7 mouse cellular contexts compared by ENCODE assay signal in the genomic region with DNA sequence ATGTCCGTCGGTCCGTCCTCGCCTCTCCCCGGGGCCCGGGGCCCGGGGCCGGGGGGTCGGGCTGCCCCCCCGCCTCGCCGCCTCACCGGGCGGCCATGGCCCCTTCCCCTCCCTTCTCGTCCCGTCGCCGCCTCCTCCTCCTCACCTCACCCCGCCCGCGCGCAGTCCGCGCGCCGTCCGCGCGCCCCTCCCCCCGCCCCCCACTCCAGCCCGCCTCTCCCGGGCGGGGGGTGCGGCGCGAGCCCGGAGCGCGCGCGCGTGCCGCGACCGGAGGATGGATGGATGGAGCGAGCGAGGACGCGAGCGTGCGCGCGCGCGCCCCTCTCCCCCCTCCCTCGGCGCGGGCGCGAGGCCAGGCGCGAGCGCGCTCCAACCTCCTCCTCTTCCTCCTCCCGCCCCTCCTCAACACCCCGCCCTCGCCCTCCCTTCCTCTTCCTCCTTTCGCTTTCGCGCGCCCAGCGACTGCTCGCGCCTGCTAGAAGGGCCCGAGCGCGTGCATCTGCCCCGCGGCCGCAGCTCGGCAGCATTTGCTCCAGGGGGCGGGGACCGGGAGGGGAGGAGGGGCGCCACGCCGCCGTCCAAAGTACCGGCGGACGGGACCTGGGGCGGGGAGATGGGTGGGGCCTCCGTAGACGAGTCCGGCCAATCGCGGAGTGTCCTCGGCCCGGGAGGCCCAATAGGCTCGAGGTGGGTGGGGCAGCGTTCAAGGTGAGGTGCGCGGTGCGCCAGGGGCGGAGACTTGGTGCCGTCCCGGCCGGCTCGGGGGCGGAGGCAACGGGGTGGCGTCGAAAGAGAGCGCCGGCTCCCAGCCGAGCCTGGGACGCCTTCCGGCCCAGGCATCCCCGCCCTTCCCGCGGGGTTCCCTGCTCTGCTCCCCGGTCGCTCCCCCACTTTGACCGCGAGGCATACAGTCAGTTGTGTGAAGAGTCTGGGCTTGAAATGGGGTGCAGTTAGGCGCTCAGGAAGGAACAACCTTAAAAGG. TPM values are rescaled to one million over a fixed set of nuclear protein-coding genes. Genes with fewer than 3 reads are reported as not detected.
A peak's percentile ranks its signal among the peaks of the same experiment; 100 is the strongest.
DNase-seq lines count a peak whose midpoint lies in the region; ATAC-seq lines count a peak whose summit lies in the region.

Gene Atxn7l3, minus strand, starts transcription at position 141 of the 982 bp plus-strand sequence.

- peak within 1 kb of the TSS; percentile 93 for H3K4me2 ChIP-seq in intestine, embryonic 15.5 days (replicated peaks)

- peak; percentile 96 for ATAC-seq in intestine, embryonic 15.5 days

- intact Hi-C loops in gastrocnemius, postnatal 36 days (cut with DNase I), result no loop called here
- intact Hi-C loops in left cerebral cortex, postnatal 25 days (cut with DNase I), result loop anchor here (1.0 to 2.0 kb wide), 3 partner anchors 20 to 111 kb away; partner anchors contain the start of gene Slc25a39

- H3K36me3 ChIP-seq in intestine, embryonic 15.5 days, result peaks cover 4% of the 10 kb centered on the region
- peaks cover 28% of the 10 kb centered on the region for H3K36me3 ChIP-seq in midbrain, embryonic 10.5 days

- H3K4me3 ChIP-seq in intestine, embryonic 15.5 days (replicated peaks), result peak within 1 kb of the TSS; percentile 78
- peak within 1 kb of the TSS; percentile 94 for H3K4me3 ChIP-seq in midbrain, embryonic 10.5 days

- no peaks in the 10 kb centered on the region for H3K27me3 ChIP-seq in intestine, embryonic 15.5 days (replicated peaks)
- no peaks in the 10 kb centered on the region for H3K27me3 ChIP-seq in midbrain, embryonic 10.5 days (ENCODE audit: low read depth, poor library complexity, severe bottlenecking)

- H3K9me3 ChIP-seq in intestine, embryonic 15.5 days, result no peaks in the 10 kb centered on the region
- H3K9me3 ChIP-seq in midbrain, embryonic 10.5 days (replicated peaks), result no peaks in the 10 kb centered on the region

- H3K9ac ChIP-seq in intestine, embryonic 15.5 days, result peak within 1 kb of the TSS; percentile 87

- DNase-seq in adrenal gland, adult 18-20 months (ENCODE audit: low spot score in 2 of 2), result peak; percentile 97
- DNase-seq in embryo, embryonic 11 days, result peak; percentile 100
- DNase-seq in gastrocnemius, postnatal 36 days, result peak; percentile 93 to 99
- peak; percentile 97 to 99 for DNase-seq in left cerebral cortex, postnatal 25 days (ENCODE audit: low spot score in 2 of 2)
- peak; percentile 99 for DNase-seq in midbrain, embryonic 10.5 days (ENCODE audit: low spot score)
- peak; percentile 94 for DNase-seq in right cerebral cortex, postnatal 4 days

- H3K4me1 ChIP-seq in intestine, embryonic 15.5 days (replicated peaks), result peaks cover 16% of the 10 kb centered on the region; the same call in 1 of the 2 replicates
- H3K4me1 ChIP-seq in midbrain, embryonic 10.5 days, result peaks cover 35% of the 10 kb centered on the region

- under 1% methylated on average over 74 of the region's 125 CpGs for WGBS in intestine, embryonic 15.5 days
- under 1% methylated on average over 90 of the region's 125 CpGs for WGBS in midbrain, embryonic 10.5 days

- H3K27ac ChIP-seq in intestine, embryonic 15.5 days, result peak within 1 kb of the TSS; percentile 100
- peak within 1 kb of the TSS; percentile 98 for H3K27ac ChIP-seq in midbrain, embryonic 10.5 days (replicated peaks)

RNA-seq across cellular contexts. Expression of gene Atxn7l3, which starts in this region (rescaled TPM):
- 10 to 100 TPM; 44.3 to 53.4 TPM for total RNA-seq in adrenal gland, adult 18-20 months (2021)
- 10 to 100 TPM; 11.4 to 11.9 TPM for total RNA-seq in gastrocnemius, postnatal 36 days (2021)
- 11.8 and 13.6 TPM in 2 replicates for polyA plus RNA-seq in intestine, embryonic 15.5 days (2015; fragmentation: Nextera tagmentation; extraction: Ambion mirVana)
- 100 to 1,000 TPM; 231 to 242 TPM for total RNA-seq in left cerebral cortex, postnatal 25 days (2021)
- polyA plus RNA-seq in midbrain, embryonic 10.5 days (2016; fragmentation: Nextera tagmentation; extraction: Ambion mirVana), result 13.9 and 16.5 TPM in 2 replicates

Comparison
In these comparisons a context has a peak if more than half of its experiments do, and no peak if none do; other contexts are left out.
1. Peak in every context shown above with its lines: DNase-seq, ATAC-seq, H3K4me3 ChIP-seq and H3K27ac ChIP-seq.
2. RNA of gene Atxn7l3 (total RNA-seq): 231 to 242 TPM in left cerebral cortex, postnatal 25 days; 44.3 to 53.4 TPM in adrenal gland, adult 18-20 months and 11.4 to 11.9 TPM in gastrocnemius, postnatal 36 days; every median in the first group is over 4 times any median in the second.